Mouse (Mus musculus): ENCODE measurements around the gene Nadk2. TPM values are rescaled to one million over a fixed set of nuclear protein-coding genes. Genes with fewer than 3 reads are reported as not detected.

The Nadk2 gene
- total and polyA plus RNA-seq, 3 experiments, result 20.9 to 74.8 (median 61.4) TPM

DNA sequence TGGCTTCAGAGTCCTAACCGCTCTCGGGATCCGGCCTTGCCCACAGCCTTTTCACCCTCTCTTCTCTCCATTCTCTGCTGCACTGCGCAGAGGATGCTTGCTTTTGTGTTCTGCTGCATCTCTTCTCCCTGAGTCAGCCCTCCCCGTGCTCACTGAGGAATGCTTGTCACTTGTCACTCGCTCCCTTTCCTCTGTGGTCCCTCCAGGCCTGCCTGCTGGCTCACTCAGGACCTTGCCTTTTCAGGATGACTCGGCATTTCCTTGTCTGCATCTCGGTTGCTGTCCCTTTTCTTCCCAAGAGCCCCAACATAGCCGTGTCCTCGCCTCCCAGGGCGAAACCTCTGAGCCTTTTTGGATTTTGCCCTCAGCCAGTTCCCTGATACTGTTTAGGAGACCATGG is 15.8 kb downstream of the Nadk2 start:
- 56% methylated on average over 11 of the region's 11 CpGs for WGBS
- H3K9ac ChIP-seq (ENCODE audit: low read depth, low read length), result no peak overlapping the region
- H3K36me3 ChIP-seq (ENCODE audit: control insufficient read depth, insufficient read depth, low read length), result no peaks in the 10 kb centered on the region
- H3K4me1 ChIP-seq (ENCODE audit: control insufficient read depth, insufficient read depth, low read length), result no peaks in the 10 kb centered on the region
- no peak for TF ChIP-seq POLR2A (IDR thresholded peaks at IDR 0.05; ENCODE audit: insufficient read depth, low read depth, low read length)
- TF ChIP-seq EP300 (IDR thresholded peaks at IDR 0.05; ENCODE audit: insufficient read depth, low read depth, low read length), result no peak
- TF ChIP-seq CTCF (IDR thresholded peaks at IDR 0.05), result no peak
- intact Hi-C loops (cut with DNase I), result no loop called here
- H3K4me3 ChIP-seq, result no peak overlapping the region
- H3K79me2 ChIP-seq (replicated peaks; ENCODE audit: control insufficient read depth, insufficient read depth, low read length), result no peaks in the 10 kb centered on the region
- no peak overlapping the region for H3K27ac ChIP-seq
- no peak for DNase-seq
- H3K27me3 ChIP-seq (ENCODE audit: control insufficient read depth, insufficient read depth, low read length), result no peaks in the 10 kb centered on the region

DNA sequence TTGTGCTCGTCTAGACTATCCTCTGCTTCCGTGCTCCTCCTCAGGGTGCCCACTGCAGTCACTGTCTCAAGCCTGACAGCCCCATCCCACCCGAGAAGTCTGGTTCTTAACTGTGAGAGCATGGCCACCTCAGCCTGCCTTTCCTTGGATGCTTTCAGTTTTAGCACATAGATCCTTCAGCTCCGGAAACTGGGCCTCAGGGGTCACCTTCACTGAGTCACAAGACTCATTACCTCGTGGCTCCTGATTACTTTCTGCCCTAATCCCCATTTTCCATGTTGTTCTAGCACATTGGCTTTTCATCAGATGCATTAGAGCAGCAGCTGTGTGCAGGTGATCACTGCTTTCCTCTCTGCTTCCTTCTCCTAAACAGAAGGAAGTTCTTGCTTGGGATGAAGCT is 16.4 kb downstream of the Nadk2 start:
- Histone ChIP-seq H3K36me3 (ENCODE audit: control insufficient read depth, insufficient read depth, low read length) (no peaks in the 10 kb centered on the region), H3K27me3 (ENCODE audit: control insufficient read depth, insufficient read depth, low read length) (no peaks in the 10 kb centered on the region), H3K27ac (no peak overlapping the region), H3K4me1 (ENCODE audit: control insufficient read depth, insufficient read depth, low read length) (no peaks in the 10 kb centered on the region), H3K79me2 (replicated peaks; ENCODE audit: control insufficient read depth, insufficient read depth, low read length) (no peaks in the 10 kb centered on the region), H3K4me3 (no peak overlapping the region), H3K9ac (ENCODE audit: low read depth, low read length) (no peak overlapping the region)
- TF ChIP-seq EP300 (IDR thresholded peaks at IDR 0.05; ENCODE audit: insufficient read depth, low read depth, low read length) (no peak), POLR2A (IDR thresholded peaks at IDR 0.05; ENCODE audit: insufficient read depth, low read depth, low read length) (no peak), CTCF (IDR thresholded peaks at IDR 0.05) (no peak)
- no peak for DNase-seq
- WGBS, result 72% methylated on average over 5 of the region's 5 CpGs
- intact Hi-C loops (cut with DNase I), result no loop called here

DNA sequence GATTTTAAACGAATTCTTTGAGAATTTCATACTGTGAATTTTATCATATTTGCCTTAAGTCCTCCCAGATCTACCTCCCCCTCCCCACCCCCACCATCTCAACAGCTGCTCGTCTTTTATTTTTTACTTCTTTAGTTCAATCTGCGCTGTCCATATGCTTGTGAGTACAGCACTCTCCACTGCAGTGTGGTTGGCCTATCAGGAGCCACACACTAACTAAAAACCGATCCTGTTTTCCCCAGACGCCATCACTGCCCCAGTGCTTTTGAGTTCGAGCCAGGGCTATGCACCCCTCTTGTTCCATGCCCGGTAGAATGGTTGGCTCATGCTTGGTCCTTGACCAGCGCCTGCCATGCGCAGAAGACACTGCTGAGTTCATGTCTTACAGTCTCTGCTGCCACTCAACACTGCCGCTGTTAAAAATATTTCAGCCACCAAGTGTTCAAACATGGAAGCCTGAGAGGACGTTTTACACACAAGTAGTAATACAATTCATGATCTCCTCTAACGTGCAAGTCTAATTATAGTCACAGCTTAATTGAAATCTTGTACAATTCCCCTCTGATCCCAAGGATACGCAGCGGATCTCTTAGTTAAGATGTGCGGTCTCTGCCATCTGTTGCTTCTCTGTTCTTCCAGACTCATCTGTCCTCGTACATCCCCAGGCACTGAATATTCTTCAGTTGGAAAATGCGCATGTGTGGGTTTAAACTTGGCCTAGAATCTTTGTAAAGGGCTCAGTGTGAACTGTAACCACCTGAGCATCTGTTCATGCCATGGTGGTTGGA is 17.0 kb downstream of the Nadk2 start:
- intact Hi-C loops (cut with DNase I), result no loop called here
- Histone ChIP-seq H3K4me1 (ENCODE audit: control insufficient read depth, insufficient read depth, low read length) (no peaks in the 10 kb centered on the region), H3K36me3 (ENCODE audit: control insufficient read depth, insufficient read depth, low read length) (no peaks in the 10 kb centered on the region), H3K27ac (no peak overlapping the region), H3K4me3 (no peak overlapping the region), H3K79me2 (replicated peaks; ENCODE audit: control insufficient read depth, insufficient read depth, low read length) (no peaks in the 10 kb centered on the region), H3K9ac (ENCODE audit: low read depth, low read length) (no peak overlapping the region), H3K27me3 (ENCODE audit: control insufficient read depth, insufficient read depth, low read length) (no peaks in the 10 kb centered on the region)
- DNase-seq, result no peak
- no peak for TF ChIP-seq CTCF (IDR thresholded peaks at IDR 0.05)
- no peak for TF ChIP-seq EP300 (IDR thresholded peaks at IDR 0.05; ENCODE audit: insufficient read depth, low read depth, low read length)
- TF ChIP-seq POLR2A (IDR thresholded peaks at IDR 0.05; ENCODE audit: insufficient read depth, low read depth, low read length), result no peak
- 89% methylated on average over 17 of the region's 17 CpGs for WGBS

DNA sequence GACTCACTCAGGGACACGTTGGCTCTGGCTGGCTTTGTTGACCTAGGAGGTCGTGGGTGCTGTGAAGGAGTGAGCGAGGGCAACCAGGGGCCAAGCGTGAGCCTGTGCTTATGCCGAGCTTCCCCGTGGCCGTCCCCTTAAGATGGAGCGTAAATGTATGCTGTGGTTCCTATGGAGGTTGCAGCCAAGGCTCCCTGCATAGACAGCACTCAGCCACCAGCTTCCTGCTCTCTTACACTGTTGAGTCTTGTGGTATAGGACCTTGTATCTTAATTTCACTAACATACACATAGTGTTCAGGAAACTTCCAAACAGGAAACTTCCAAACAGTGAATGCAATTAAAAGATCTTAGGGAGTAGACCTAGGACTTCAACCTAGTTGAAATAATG is 17.6 kb downstream of the Nadk2 start:
- DNase-seq, result no peak
- Histone ChIP-seq H3K4me1 (ENCODE audit: control insufficient read depth, insufficient read depth, low read length) (no peaks in the 10 kb centered on the region), H3K36me3 (ENCODE audit: control insufficient read depth, insufficient read depth, low read length) (no peaks in the 10 kb centered on the region), H3K27me3 (ENCODE audit: control insufficient read depth, insufficient read depth, low read length) (no peaks in the 10 kb centered on the region), H3K79me2 (replicated peaks; ENCODE audit: control insufficient read depth, insufficient read depth, low read length) (no peaks in the 10 kb centered on the region), H3K27ac (no peak overlapping the region), H3K4me3 (no peak overlapping the region), H3K9ac (ENCODE audit: low read depth, low read length) (no peak overlapping the region)
- intact Hi-C loops (cut with DNase I), result no loop called here
- no peak for TF ChIP-seq CTCF (IDR thresholded peaks at IDR 0.05)
- TF ChIP-seq POLR2A (IDR thresholded peaks at IDR 0.05; ENCODE audit: insufficient read depth, low read depth, low read length), result no peak
- 87% methylated on average over 8 of the region's 8 CpGs for WGBS

DNA sequence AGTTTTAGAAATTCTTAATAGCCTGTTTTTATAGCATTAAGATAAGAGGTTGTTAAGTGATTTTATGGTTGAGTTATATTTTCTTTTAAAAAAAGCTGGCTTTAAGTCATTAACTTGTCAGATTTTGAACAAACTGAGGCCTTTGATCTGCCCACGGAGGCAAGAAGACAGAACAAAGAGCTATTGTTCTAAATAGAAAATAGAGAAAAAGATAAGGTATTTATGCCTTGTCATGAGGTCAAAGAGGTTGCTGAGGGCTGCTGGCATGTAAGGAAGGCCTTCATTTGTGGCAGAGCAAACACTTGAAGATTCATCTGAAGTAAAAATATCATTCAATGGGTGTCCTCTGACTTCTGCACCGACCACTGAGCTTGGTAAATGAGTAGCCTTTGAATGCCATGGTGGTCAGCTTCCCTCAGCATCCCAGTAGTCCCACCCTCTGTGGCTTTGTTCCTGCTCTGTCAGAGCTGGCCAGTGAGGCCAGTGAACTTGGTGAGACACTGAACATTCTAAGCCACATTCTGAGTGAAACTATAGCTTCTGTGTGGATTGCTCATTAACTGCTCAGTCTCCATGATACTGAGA is 18.2 kb downstream of the Nadk2 start:
- no peak for DNase-seq
- TF ChIP-seq POLR2A (IDR thresholded peaks at IDR 0.05; ENCODE audit: insufficient read depth, low read depth, low read length) (no peak), CTCF (IDR thresholded peaks at IDR 0.05) (no peak), EP300 (IDR thresholded peaks at IDR 0.05; ENCODE audit: insufficient read depth, low read depth, low read length) (no peak)
- Histone ChIP-seq H3K27me3 (ENCODE audit: control insufficient read depth, insufficient read depth, low read length) (no peaks in the 10 kb centered on the region), H3K36me3 (ENCODE audit: control insufficient read depth, insufficient read depth, low read length) (no peaks in the 10 kb centered on the region), H3K4me3 (no peak overlapping the region), H3K4me1 (ENCODE audit: control insufficient read depth, insufficient read depth, low read length) (no peaks in the 10 kb centered on the region), H3K9ac (ENCODE audit: low read depth, low read length) (no peak overlapping the region), H3K79me2 (replicated peaks; ENCODE audit: control insufficient read depth, insufficient read depth, low read length) (no peaks in the 10 kb centered on the region), H3K27ac (no peak overlapping the region)
- 21% methylated on average over 2 of the region's 2 CpGs for WGBS
- intact Hi-C loops (cut with DNase I), result no loop called here

DNA sequence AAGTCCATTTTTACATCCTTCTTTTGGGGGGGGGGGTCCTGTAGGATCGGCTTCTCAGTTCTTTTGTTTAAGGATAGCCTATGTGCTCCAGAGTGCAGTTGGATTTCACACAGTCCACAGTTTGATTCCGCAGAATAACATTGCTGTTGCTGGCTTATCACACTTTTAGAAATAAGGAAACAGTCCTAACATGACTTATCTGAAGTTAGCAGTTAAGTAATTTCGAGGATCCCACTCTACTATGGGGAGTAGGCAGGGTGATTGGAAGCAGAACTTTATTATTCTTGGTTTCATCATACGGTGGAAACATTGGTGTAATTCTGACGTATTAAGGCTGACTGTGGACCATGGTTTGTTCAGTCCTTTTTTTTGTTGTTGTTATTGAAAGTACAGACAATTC is 19.6 kb downstream of the Nadk2 start:
- DNase-seq, result no peak
- H3K4me1 ChIP-seq (ENCODE audit: control insufficient read depth, insufficient read depth, low read length), result no peaks in the 10 kb centered on the region
- H3K79me2 ChIP-seq (replicated peaks; ENCODE audit: control insufficient read depth, insufficient read depth, low read length), result no peaks in the 10 kb centered on the region
- H3K36me3 ChIP-seq (ENCODE audit: control insufficient read depth, insufficient read depth, low read length), result no peaks in the 10 kb centered on the region
- H3K27ac ChIP-seq, result no peak overlapping the region
- intact Hi-C loops (cut with DNase I), result no loop called here
- 73% methylated on average over 5 of the region's 5 CpGs for WGBS
- no peaks in the 10 kb centered on the region for H3K27me3 ChIP-seq (ENCODE audit: control insufficient read depth, insufficient read depth, low read length)
- TF ChIP-seq CTCF (IDR thresholded peaks at IDR 0.05) (no peak), POLR2A (IDR thresholded peaks at IDR 0.05; ENCODE audit: insufficient read depth, low read depth, low read length) (no peak), EP300 (IDR thresholded peaks at IDR 0.05; ENCODE audit: insufficient read depth, low read depth, low read length) (no peak)
- no peak overlapping the region for H3K4me3 ChIP-seq
- H3K9ac ChIP-seq (ENCODE audit: low read depth, low read length), result no peak overlapping the region

Data from heart, adult 2 months (tissue).